Mouse (Mus musculus) layer of hippocampus, postnatal 36 days (tissue): ENCODE measurements around the gene Mast4. TPM values are rescaled to one million over a fixed set of nuclear protein-coding genes. Genes with fewer than 3 reads are reported as not detected.

Experiments
- DNase-seq, 2 experiments: peaks; one replicate each; pipeline ENCODE4 v3.0.0; 2022
- total RNA-seq, 2 experiments: library from RNA; stranded (reverse); gene quantifications; 2 replicates each; pipeline ENCODE4 v1.2.3; 2021

Mast4 gene
- total RNA-seq, 2 experiments from 2014 or later = 53.3 to 74.6 TPM

GRCm38 (mm10) chr13:103315113-103315708 is 19.1 kb downstream of the Mast4 start:
- DNase-seq = no peak

- no peak for DNase-seq
Observed at GRCm38 (mm10) chr13:103308296-103308695, 26.0 kb downstream of the Mast4 start.

GRCm38 (mm10) chr13:103303826-103304225 is 30.5 kb downstream of the Mast4 start:
- DNase-seq = no peak

- DNase-seq = no peak
Observed at GRCm38 (mm10) chr13:103302508-103302907, 31.8 kb downstream of the Mast4 start.

DNA sequence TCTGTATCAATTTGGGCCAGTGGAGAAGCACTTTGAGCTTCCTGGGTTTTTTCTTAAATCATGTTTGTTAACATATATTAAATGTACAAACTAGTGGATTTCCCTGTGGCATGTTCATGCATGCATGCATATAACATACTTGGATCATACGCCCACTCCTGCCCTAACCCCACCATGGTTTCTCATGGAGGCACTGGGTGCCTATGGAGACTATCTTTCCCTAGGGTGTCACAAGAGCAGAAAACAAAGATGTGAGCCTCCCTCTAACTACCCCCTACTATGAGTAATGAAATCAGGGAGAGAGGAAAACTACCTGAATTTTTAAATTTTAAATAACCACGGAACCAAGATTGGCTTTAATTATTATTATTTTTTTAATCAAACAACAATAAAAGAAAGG is 32.2 kb downstream of the Mast4 start:
- DNase-seq = no peak

DNA sequence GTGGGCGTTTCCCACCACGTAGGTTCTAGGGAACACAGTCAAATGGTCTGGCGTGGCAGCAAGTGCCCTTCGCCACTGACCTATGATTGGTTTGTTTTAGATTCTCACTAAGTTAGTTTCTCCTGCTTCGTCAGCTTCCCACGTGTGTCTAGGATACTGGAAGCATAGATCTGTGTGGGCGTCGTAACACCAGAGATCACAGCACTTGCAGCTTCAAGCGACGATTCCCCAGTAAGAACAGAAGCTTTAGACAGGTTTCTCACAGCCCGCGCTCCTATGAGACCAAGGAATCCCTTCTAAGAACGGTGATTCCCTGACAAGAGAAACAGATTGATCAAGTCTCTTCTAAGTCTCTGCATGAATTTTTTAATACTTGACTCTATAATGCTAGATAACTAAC is 39.9 kb downstream of the Mast4 start:
- DNase-seq = no peak

GRCm38 (mm10) chr13:103293121-103293520 is 41.2 kb downstream of the Mast4 start:
- no peak for DNase-seq

DNA sequence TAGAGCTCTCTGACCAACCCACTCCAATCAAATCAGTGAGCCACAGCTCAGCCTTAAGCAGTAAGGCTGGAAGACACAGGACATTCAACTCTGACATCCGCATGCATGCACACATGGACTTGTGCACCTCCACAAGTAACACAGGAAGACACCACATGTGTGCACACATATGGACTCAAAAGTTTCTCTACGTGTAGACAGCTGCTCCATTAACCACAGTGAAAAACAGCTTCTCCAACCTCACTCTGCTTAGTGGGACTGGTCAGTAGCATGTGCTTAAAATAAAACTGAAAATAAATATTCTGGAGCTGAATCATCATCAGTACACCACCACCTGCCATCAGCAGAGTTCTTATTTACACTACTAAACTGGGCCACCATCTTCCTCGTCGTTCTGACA is 43.2 kb downstream of the Mast4 start:
- DNase-seq = no peak

GRCm38 (mm10) chr13:103285821-103286220 is 48.5 kb downstream of the Mast4 start:
- DNase-seq = no peak

GRCm38 (mm10) chr13:103285036-103285435 is 49.3 kb downstream of the Mast4 start:
- DNase-seq = no peak

- no peak for DNase-seq
Observed at GRCm38 (mm10) chr13:103270856-103271391, 63.4 kb downstream of the Mast4 start.

DNA sequence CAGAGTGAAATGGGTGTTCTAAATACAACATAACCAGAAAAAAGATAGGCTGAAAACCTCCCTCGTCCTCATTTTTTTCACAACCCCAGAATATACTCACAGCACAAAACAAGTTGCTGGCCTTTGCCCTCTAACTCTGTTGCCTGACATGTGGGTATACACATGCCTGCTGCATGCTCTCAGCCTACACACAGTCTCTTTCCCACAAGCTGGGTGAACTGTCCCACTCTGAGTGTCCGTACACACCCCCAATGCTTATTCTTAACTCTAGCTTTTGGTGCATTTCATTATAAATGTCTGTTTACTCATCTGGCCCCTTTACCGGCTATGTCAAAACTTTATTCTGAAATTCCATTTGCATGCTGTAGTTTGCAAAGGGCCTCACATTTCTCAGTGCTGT is 71.6 kb downstream of the Mast4 start:
- no peak for DNase-seq

DNA sequence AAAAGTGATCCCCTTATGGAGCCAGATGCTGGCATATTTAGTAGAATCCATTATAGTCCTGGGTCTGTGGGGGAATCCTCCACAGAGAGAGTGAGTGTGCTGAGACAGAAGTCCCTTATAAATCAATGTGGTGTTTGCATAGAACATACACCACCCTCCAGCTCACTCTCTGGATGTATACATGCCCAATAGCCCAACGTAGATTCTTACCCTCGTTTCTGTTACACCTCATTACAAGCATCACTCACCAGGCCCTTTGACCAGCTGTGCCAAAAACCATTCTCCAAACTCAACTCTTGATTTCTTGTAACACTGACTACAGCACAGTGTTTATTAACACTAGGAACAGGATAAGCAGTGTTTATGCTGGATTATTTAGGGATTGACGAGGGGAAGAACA is 72.2 kb downstream of the Mast4 start:
- no peak for DNase-seq

DNA sequence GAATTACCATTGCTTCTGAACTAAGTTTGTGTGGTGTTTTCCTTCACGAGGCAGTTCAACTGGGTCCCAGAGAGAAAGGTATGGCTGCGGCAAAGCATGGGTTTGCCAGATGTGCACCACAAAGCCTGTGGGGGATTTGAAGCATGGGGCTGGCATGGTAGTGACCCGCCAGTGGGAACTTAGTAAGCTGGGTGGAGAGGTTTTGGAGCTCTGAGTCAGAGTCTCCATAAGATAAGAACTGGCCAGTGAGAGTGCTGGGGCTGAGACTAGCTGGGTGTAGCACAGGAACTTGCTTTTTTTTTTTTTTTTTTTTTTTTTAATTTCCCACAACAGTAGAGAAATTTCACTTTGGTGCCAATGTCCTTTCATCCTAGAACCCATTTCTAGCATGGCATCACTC is 73.9 kb downstream of the Mast4 start:
- DNase-seq = no peak

- no peak for DNase-seq
Observed at GRCm38 (mm10) chr13:103258106-103258505, 76.2 kb downstream of the Mast4 start.

- DNase-seq = no peak
Observed at GRCm38 (mm10) chr13:103254861-103255260, 79.4 kb downstream of the Mast4 start.

DNA sequence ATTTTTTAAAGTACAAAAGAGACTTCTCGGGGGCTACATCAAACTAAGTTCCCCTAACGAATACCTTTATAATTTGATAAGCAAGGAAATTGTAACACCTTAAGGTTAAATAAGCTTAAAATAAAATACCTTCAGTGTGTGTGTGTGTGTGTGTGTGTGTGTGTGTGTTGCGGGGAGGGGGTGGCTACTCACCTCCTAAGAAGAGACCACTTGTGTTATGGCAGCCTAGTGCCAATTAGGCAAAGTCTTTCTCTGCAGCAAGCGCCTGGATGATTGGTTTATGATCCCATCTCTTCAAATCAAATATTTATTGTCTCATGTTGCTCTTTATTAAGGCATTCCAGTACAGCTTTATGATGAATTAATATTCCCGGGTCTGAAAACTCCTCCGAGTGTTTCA is 81.2 kb downstream of the Mast4 start:
- no peak for DNase-seq

DNA sequence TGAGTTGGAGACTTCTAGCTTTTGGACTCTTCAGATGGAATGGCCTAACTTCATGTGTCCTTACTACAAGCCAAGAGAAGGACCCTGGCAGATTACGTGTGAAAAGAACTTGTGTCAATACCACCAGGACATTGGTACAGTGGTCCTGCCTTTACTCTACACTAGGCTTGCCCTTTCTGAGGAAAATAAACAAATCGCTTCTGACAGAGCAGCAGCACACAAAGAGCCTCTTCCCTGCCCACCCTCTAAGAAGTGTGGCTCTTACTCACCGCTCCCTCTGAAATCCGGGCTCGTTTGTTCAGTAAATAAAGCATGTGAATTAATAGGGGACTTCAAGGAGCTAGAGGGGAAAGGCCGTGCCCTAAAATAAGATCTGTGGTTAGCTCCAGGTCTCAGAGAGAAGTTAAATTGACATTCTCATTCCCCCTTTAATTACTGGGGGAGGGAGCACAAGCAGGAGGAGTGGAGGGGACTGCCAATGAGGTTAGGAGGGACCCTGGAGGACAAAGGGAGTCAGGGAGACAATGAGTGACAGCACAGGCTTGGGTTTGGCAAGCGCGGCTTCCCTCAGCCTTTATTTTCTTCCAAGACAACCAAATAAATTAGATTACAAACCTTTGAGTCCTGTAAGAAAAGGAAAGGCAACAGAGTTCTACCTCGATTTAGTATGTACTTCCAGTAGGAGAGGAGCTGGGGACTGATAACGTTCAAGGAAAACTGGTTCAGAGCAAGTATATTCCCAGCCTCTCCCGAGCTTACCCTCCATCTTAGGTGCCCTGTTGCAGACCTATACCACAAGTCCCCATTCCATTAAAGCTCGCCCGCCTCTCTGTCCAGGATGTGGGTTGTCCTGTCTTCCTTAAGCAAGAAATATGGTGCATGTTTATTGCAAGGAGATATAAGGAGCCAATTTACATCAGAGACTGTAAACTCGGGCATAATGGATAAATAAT is 85.9 kb downstream of the Mast4 start:
- no peak for DNase-seq

- no peak for DNase-seq
Observed at GRCm38 (mm10) chr13:103246973-103247718, 87.2 kb downstream of the Mast4 start.

- no peak for DNase-seq
Observed at GRCm38 (mm10) chr13:103245431-103245830, 88.9 kb downstream of the Mast4 start.

DNA sequence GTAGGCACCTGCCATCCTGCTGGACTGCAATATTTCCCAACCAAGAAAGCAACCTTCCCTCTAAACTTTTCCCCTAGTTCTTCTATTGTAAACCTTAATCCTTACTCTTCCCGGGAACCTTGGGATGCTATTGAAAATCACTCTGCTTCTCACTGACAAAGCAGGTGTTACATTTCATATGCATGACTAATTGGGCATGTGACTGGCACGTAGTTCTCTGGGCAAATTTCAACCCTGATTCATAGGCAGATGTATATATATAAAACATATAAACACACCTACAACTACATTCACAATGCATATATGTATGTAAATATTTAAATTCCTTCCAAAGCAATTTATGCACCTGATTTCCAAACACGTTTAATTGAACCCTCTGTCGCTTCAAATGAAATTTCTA is 90.2 kb downstream of the Mast4 start:
- DNase-seq = no peak

GRCm38 (mm10) chr13:103241092-103241491 is 93.2 kb downstream of the Mast4 start:
- no peak for DNase-seq

DNA sequence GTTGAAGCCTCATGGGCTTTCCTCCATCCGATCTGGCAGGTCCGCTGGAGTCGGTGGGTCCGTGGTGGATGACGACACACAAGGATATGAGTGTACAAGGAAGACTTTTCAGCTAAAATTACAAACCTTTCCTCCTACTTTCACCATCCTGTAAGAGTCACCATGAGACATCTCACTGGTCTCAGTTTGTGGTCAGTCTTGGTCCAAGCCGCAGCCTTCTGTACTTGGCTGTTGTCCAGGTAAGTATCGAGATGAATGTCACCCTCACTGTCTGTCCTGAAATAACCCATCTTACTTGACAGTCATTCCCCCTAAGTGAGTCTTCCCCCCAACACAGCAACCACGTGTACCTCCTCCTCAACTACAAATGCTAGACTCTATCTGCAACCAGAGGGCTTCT is 94.6 kb downstream of the Mast4 start:
- no peak for DNase-seq
